ENCODE assay signal across 18 mouse cellular contexts in genomic region chr10:68669992-68670391, GRCm38 (mm10). TPM values are rescaled to one million over a fixed set of nuclear protein-coding genes. Genes with fewer than 3 reads are reported as not detected.
DNase-seq lines count a peak whose midpoint lies in the region; ATAC-seq and TF ChIP-seq lines count a peak whose summit lies in the region.
"Had no signal": no experiment of that assay in that cellular context is flagged by ENCODE, and none has a peak within 500 bp of the region (broad histone marks: within the 10 kb centered on the region; RNA-seq: fewer than 3 reads in every experiment).

No protein-coding gene starts in this region.

- H3K4me2 ChIP-seq in heart, embryonic 11.5 days, result peak overlapping the region; percentile 50
- no peak overlapping the region for H3K4me2 ChIP-seq in forebrain, embryonic 15.5 days (replicated peaks)
- peak overlapping the region; percentile 14; the same call in 1 of the 2 replicates for H3K4me2 ChIP-seq in heart, postnatal 0 days (ENCODE audit: low read depth, low read length)
- no peak overlapping the region for H3K4me2 ChIP-seq in intestine, embryonic 15.5 days (replicated peaks)
- H3K4me2 ChIP-seq: limb, embryonic 15.5 days; midbrain, embryonic 12.5 days had no signal

- no peak for TF ChIP-seq CTCF in left cerebral cortex, adult 2 months (IDR thresholded peaks at IDR 0.05)
- no peak for TF ChIP-seq CTCF in heart, postnatal 0 days (IDR thresholded peaks at IDR 0.05; ENCODE audit: low read depth)

- H3K27ac ChIP-seq in heart, embryonic 11.5 days (ENCODE audit: low read depth, low read length), result peak overlapping the region; percentile 74
- H3K27ac ChIP-seq in left cerebral cortex, adult 2 months, result no peak overlapping the region
- H3K27ac ChIP-seq in forebrain, embryonic 15.5 days (replicated peaks), result peak overlapping the region; percentile 81
- no peak overlapping the region for H3K27ac ChIP-seq in heart, postnatal 0 days (ENCODE audit: low read depth)
- H3K27ac ChIP-seq in intestine, embryonic 15.5 days, result no peak overlapping the region
- H3K27ac ChIP-seq: hindbrain, postnatal 0 days; limb, embryonic 15.5 days; midbrain, embryonic 12.5 days had no signal

- no peaks in the 10 kb centered on the region; the same call in 1 of the 2 replicates for H3K4me1 ChIP-seq in heart, embryonic 11.5 days (ENCODE audit: control insufficient read depth, insufficient read depth, low read length)
- H3K4me1 ChIP-seq in forebrain, embryonic 15.5 days, result peaks cover 7% of the 10 kb centered on the region; the same call in 1 of the 2 replicates
- no peaks in the 10 kb centered on the region for H3K4me1 ChIP-seq in heart, postnatal 0 days (ENCODE audit: control insufficient read depth, insufficient read depth)
- H3K4me1 ChIP-seq in intestine, embryonic 15.5 days (replicated peaks), result no peaks in the 10 kb centered on the region
- H3K4me1 ChIP-seq: limb, embryonic 15.5 days; midbrain, embryonic 12.5 days had no signal

- no peaks in the 10 kb centered on the region for H3K36me3 ChIP-seq in heart, embryonic 11.5 days (ENCODE audit: control insufficient read depth, insufficient read depth, low read length)
- no peaks in the 10 kb centered on the region for H3K36me3 ChIP-seq in forebrain, embryonic 15.5 days
- no peaks in the 10 kb centered on the region for H3K36me3 ChIP-seq in heart, postnatal 0 days (replicated peaks; ENCODE audit: control insufficient read depth, insufficient read depth, low read length)
- no peaks in the 10 kb centered on the region for H3K36me3 ChIP-seq in intestine, embryonic 15.5 days
- H3K36me3 ChIP-seq: limb, embryonic 15.5 days; midbrain, embryonic 12.5 days had no signal

- DNase-seq in heart, adult 11 months, result no peak
- peak; percentile 5 to 7 for DNase-seq in left cerebral cortex, postnatal 36 days (ENCODE audit: low spot score in 2 of 2)
- no peak for DNase-seq in left cerebral cortex, adult 2 months (ENCODE audit: extremely low spot score in 1 of 2, low spot score in 2 of 2)
- peak; percentile 37 for DNase-seq in heart, postnatal 0 days (ENCODE audit: low spot score)
- DNase-seq: adrenal gland, adult 8-10 months; cerebellum, adult 8-10 months; kidney, adult 8-10 months; kidney, postnatal 36 days; liver, postnatal 0 days; right cerebral cortex, postnatal 4 days had no signal

- intact Hi-C loops in left cerebral cortex, postnatal 36 days (cut with DNase I), result no loop called here
- intact Hi-C loops in left cerebral cortex, adult 2 months (cut with DNase I), result no loop called here

- TF ChIP-seq EP300 in heart, postnatal 0 days (IDR thresholded peaks at IDR 0.05; ENCODE audit: low read depth), result no peak

- no peaks in the 10 kb centered on the region for H3K27me3 ChIP-seq in heart, embryonic 11.5 days (ENCODE audit: control insufficient read depth, insufficient read depth, low read length)
- no peaks in the 10 kb centered on the region for H3K27me3 ChIP-seq in forebrain, embryonic 15.5 days
- H3K27me3 ChIP-seq in heart, postnatal 0 days (ENCODE audit: control insufficient read depth, insufficient read depth, low read length), result no peaks in the 10 kb centered on the region
- H3K27me3 ChIP-seq in intestine, embryonic 15.5 days (replicated peaks), result no peaks in the 10 kb centered on the region
- H3K27me3 ChIP-seq: limb, embryonic 15.5 days; midbrain, embryonic 12.5 days had no signal

- no peak overlapping the region for H3K4me3 ChIP-seq in heart, embryonic 11.5 days (ENCODE audit: low read depth, low read length)
- no peak overlapping the region for H3K4me3 ChIP-seq in left cerebral cortex, adult 2 months
- no peak overlapping the region for H3K4me3 ChIP-seq in forebrain, embryonic 15.5 days
- H3K4me3 ChIP-seq in heart, postnatal 0 days (ENCODE audit: low read depth, low read length), result no peak overlapping the region
- no peak overlapping the region for H3K4me3 ChIP-seq in intestine, embryonic 15.5 days (replicated peaks)
- H3K4me3 ChIP-seq: limb, embryonic 15.5 days; midbrain, embryonic 12.5 days had no signal

- H3K9ac ChIP-seq in heart, embryonic 11.5 days (ENCODE audit: low read depth, low read length), result peak overlapping the region; percentile 34; the same call in 1 of the 2 replicates
- no peak overlapping the region for H3K9ac ChIP-seq in forebrain, embryonic 15.5 days (replicated peaks)
- no peak overlapping the region for H3K9ac ChIP-seq in heart, postnatal 0 days (replicated peaks; ENCODE audit: low read depth, low read length)
- no peak overlapping the region for H3K9ac ChIP-seq in intestine, embryonic 15.5 days
- H3K9ac ChIP-seq: limb, embryonic 15.5 days; liver, postnatal 0 days; midbrain, embryonic 12.5 days had no signal

- no peaks in the 10 kb centered on the region for H3K9me3 ChIP-seq in heart, embryonic 11.5 days (replicated peaks; ENCODE audit: control insufficient read depth, low read length)
- H3K9me3 ChIP-seq in forebrain, embryonic 15.5 days, result no peaks in the 10 kb centered on the region
- no peaks in the 10 kb centered on the region for H3K9me3 ChIP-seq in heart, postnatal 0 days (replicated peaks; ENCODE audit: control insufficient read depth, low read length)
- no peaks in the 10 kb centered on the region for H3K9me3 ChIP-seq in intestine, embryonic 15.5 days
- H3K9me3 ChIP-seq: limb, embryonic 15.5 days had no signal

- no peak for ATAC-seq in heart, embryonic 11.5 days (replicated peaks; ENCODE audit: insufficient number of reproducible peaks, low FRiP score, low TSS enrichment)
- ATAC-seq in forebrain, embryonic 15.5 days (replicated peaks), result peak; percentile 73
- peak; percentile 20; the same call in 1 of the 2 replicates for ATAC-seq in heart, postnatal 0 days (ENCODE audit: insufficient read depth, low read depth)
- ATAC-seq in intestine, embryonic 15.5 days, result no peak
- ATAC-seq: CD4-positive, CD25-positive, alpha-beta regulatory T cell, adult 4 months; hindbrain, postnatal 0 days; liver, postnatal 0 days had no signal

- 25% methylated on average over 3 of the region's 3 CpGs for WGBS in heart, embryonic 11.5 days (ENCODE audit: insufficient replicate concordance)
- 42% methylated on average over 3 of the region's 3 CpGs for WGBS in forebrain, embryonic 15.5 days
- 14% methylated on average over 3 of the region's 3 CpGs for WGBS in heart, postnatal 0 days
- 82% methylated on average over 3 of the region's 3 CpGs for WGBS in intestine, embryonic 15.5 days

RNA-seq across cellular contexts. Expression of gene Tmem26, which starts 53.5 kb away (rescaled TPM):
- polyA plus RNA-seq in heart, embryonic 11.5 days (2014; fragmentation: Nextera tagmentation; extraction: Ambion mirVana), result 3.9 and 4.3 TPM in 2 replicates
- total RNA-seq in left cerebral cortex, postnatal 36 days (2021), result under 1 TPM; 0.10 to 0.34 TPM
- under 1 TPM; 0.20 to 0.47 TPM for total RNA-seq in left cerebral cortex, adult 2 months (2021)
- polyA plus RNA-seq in forebrain, embryonic 15.5 days (2015; fragmentation: Nextera tagmentation; extraction: Ambion mirVana), result 2.2 TPM in 2 replicates
- total RNA-seq in heart, postnatal 0 days (2014; rRNA removed; ENCODE audit: low replicate concordance), result 0.23 and 1.8 TPM in 2 replicates
- polyA plus RNA-seq in heart, postnatal 0 days (2015; fragmentation: Nextera tagmentation; extraction: Ambion mirVana), result 0.82 TPM in 2 replicates
- polyA plus RNA-seq in intestine, embryonic 15.5 days (2015; fragmentation: Nextera tagmentation; extraction: Ambion mirVana), result 8.6 and 10.6 TPM in 2 replicates
- total RNA-seq: MEL had no signal

Comparison
In these comparisons a context has a peak if more than half of its experiments do, and no peak if none do; other contexts are left out.
1. ATAC-seq: peak in forebrain, embryonic 15.5 days (single experiment) and heart, postnatal 0 days (single experiment); none in heart, embryonic 11.5 days (single experiment) and intestine, embryonic 15.5 days (single experiment).
2. H3K27ac ChIP-seq: peak in heart, embryonic 11.5 days (single experiment) and forebrain, embryonic 15.5 days (single experiment); none in left cerebral cortex, adult 2 months (single experiment), heart, postnatal 0 days (single experiment) and intestine, embryonic 15.5 days (single experiment).
3. DNase-seq: peak in left cerebral cortex, postnatal 36 days (2 of 2) and heart, postnatal 0 days (single experiment); none in heart, adult 11 months (single experiment) and left cerebral cortex, adult 2 months (0 of 2).
4. H3K4me2 ChIP-seq: peak in heart, embryonic 11.5 days (single experiment) and heart, postnatal 0 days (single experiment); none in forebrain, embryonic 15.5 days (single experiment) and intestine, embryonic 15.5 days (single experiment).